Comparison of ENCODE assay signal across 8 mouse cellular contexts in genomic region chr1:105990138-105990821, GRCm38 (mm10). TPM values are rescaled to one million over a fixed set of nuclear protein-coding genes. Genes with fewer than 3 reads are reported as not detected.
DNase-seq lines count a peak whose midpoint lies in the region; ATAC-seq and TF ChIP-seq lines count a peak whose summit lies in the region.

TSS of gene Zcchc2 (plus strand) at chr1:105990406.

- no peaks in the 10 kb centered on the region for H3K9me3 ChIP-seq in ES-Bruce4 (replicated peaks; ENCODE audit: control insufficient read depth, insufficient read depth, low read length, poor library complexity, severe bottlenecking)
- H3K9me3 ChIP-seq in forebrain, embryonic 13.5 days (replicated peaks) = no peaks in the 10 kb centered on the region
- no peaks in the 10 kb centered on the region for H3K9me3 ChIP-seq in liver, postnatal 0 days (ENCODE audit: low read length)
- H3K9me3 ChIP-seq in neural tube, embryonic 14.5 days (ENCODE audit: control insufficient read depth, low read length) = no peaks in the 10 kb centered on the region

- WGBS in forebrain, embryonic 13.5 days = under 1% methylated on average over 44 of the region's 83 CpGs
- WGBS in large intestine, adult 2 months = 1% methylated on average over 82 of the region's 83 CpGs
- WGBS in liver, postnatal 0 days (ENCODE audit: insufficient replicate concordance) = 4% methylated on average over 67 of the region's 83 CpGs
- 1% methylated on average over 45 of the region's 83 CpGs for WGBS in neural tube, embryonic 14.5 days

- no peaks in the 10 kb centered on the region for H3K27me3 ChIP-seq in ES-Bruce4 (ENCODE audit: control insufficient read depth, insufficient read depth, low read length, poor library complexity, severe bottlenecking)
- H3K27me3 ChIP-seq in forebrain, embryonic 13.5 days = no peaks in the 10 kb centered on the region
- no peaks in the 10 kb centered on the region for H3K27me3 ChIP-seq in liver, postnatal 0 days (ENCODE audit: insufficient read depth, low read length)
- no peaks in the 10 kb centered on the region for H3K27me3 ChIP-seq in neural tube, embryonic 14.5 days (ENCODE audit: control insufficient read depth, insufficient read depth, low read length)

- peak within 1 kb of the TSS; percentile 29; the same call in 1 of the 2 replicates for H3K27ac ChIP-seq in ES-Bruce4 (ENCODE audit: insufficient read depth, low read length)
- peak within 1 kb of the TSS; percentile 93 for H3K27ac ChIP-seq in forebrain, embryonic 13.5 days
- H3K27ac ChIP-seq in liver, postnatal 0 days (ENCODE audit: low read depth) = peak within 1 kb of the TSS; percentile 99
- peak within 1 kb of the TSS; percentile 90 for H3K27ac ChIP-seq in neural tube, embryonic 14.5 days (ENCODE audit: low read depth, low read length)

- intact Hi-C loops in heart, postnatal 10 days (cut with DNase I) = no loop called here

- no peaks in the 10 kb centered on the region for H3K36me3 ChIP-seq in ES-Bruce4 (ENCODE audit: control insufficient read depth, insufficient read depth, low read length, poor library complexity, severe bottlenecking)
- no peaks in the 10 kb centered on the region for H3K36me3 ChIP-seq in forebrain, embryonic 13.5 days (ENCODE audit: poor library complexity, severe bottlenecking)
- H3K36me3 ChIP-seq in liver, postnatal 0 days (replicated peaks; ENCODE audit: insufficient read depth, low read length) = 0 out of 2 replicates have a peak, but pooled peaks cover 2% of the 10 kb centered on the region
- H3K36me3 ChIP-seq in neural tube, embryonic 14.5 days (ENCODE audit: control insufficient read depth, insufficient read depth, low read length) = no peaks in the 10 kb centered on the region

- peak within 1 kb of the TSS; percentile 88 for H3K9ac ChIP-seq in ES-Bruce4 (ENCODE audit: low read depth, poor library complexity, severe bottlenecking)
- peak within 1 kb of the TSS; percentile 91 for H3K9ac ChIP-seq in forebrain, embryonic 13.5 days
- peak within 1 kb of the TSS; percentile 89 for H3K9ac ChIP-seq in liver, postnatal 0 days (replicated peaks)
- H3K9ac ChIP-seq in neural tube, embryonic 14.5 days (replicated peaks; ENCODE audit: low read depth, low read length) = peak within 1 kb of the TSS; percentile 72

- DNase-seq in heart, postnatal 10 days = peak; percentile 99
- DNase-seq in large intestine, adult 2 months (ENCODE audit: low read depth, low spot score) = peak; percentile 89
- DNase-seq in liver, postnatal 0 days = peak; percentile 99
- DNase-seq in testis, postnatal 10 days (ENCODE audit: low spot score) = peak; percentile 99

- no peak for TF ChIP-seq CTCF in ES-Bruce4 (IDR thresholded peaks at IDR 0.05; ENCODE audit: low read depth, low read length)
- TF ChIP-seq CTCF in liver, postnatal 0 days (IDR thresholded peaks at IDR 0.05; ENCODE audit: low read depth) = no peak

- TF ChIP-seq POLR2A in ES-Bruce4 (IDR thresholded peaks at IDR 0.05; ENCODE audit: insufficient read depth, low read length) = peak; percentile 33

- peak within 1 kb of the TSS; percentile 100 for H3K4me2 ChIP-seq in forebrain, embryonic 13.5 days
- peak within 1 kb of the TSS; percentile 96 for H3K4me2 ChIP-seq in liver, postnatal 0 days (ENCODE audit: low read depth, low read length)
- H3K4me2 ChIP-seq in neural tube, embryonic 14.5 days (ENCODE audit: low read depth, low read length) = peak within 1 kb of the TSS; percentile 99

- H3K4me1 ChIP-seq in ES-Bruce4 (ENCODE audit: control insufficient read depth, insufficient read depth, low read length) = peaks cover 2% of the 10 kb centered on the region
- peaks cover 25% of the 10 kb centered on the region for H3K4me1 ChIP-seq in forebrain, embryonic 13.5 days
- peaks cover 21% of the 10 kb centered on the region for H3K4me1 ChIP-seq in liver, postnatal 0 days (ENCODE audit: insufficient read depth)
- peaks cover 18% of the 10 kb centered on the region for H3K4me1 ChIP-seq in neural tube, embryonic 14.5 days (ENCODE audit: control insufficient read depth, insufficient read depth, low read length)

- TF ChIP-seq EP300 in ES-Bruce4 (IDR thresholded peaks at IDR 0.05; ENCODE audit: insufficient read depth, low read depth, low read length) = no peak; the same call in 1 of the 2 replicates
- TF ChIP-seq EP300 in liver, postnatal 0 days (IDR thresholded peaks at IDR 0.05; ENCODE audit: low read depth) = no peak; the same call in 1 of the 2 replicates

- peak within 1 kb of the TSS; percentile 92 for H3K4me3 ChIP-seq in ES-Bruce4 (ENCODE audit: low read depth, low read length)
- H3K4me3 ChIP-seq in forebrain, embryonic 13.5 days = peak within 1 kb of the TSS; percentile 78
- peak within 1 kb of the TSS; percentile 89 for H3K4me3 ChIP-seq in liver, postnatal 0 days (ENCODE audit: low read depth, low read length)
- H3K4me3 ChIP-seq in neural tube, embryonic 14.5 days (ENCODE audit: low read depth, low read length) = peak within 1 kb of the TSS; percentile 58

- ATAC-seq in cerebellum, adult (ENCODE audit: insufficient number of reproducible peaks, low FRiP score, low TSS enrichment) = peak; percentile 91
- peak; percentile 97 for ATAC-seq in forebrain, embryonic 13.5 days
- ATAC-seq in liver, postnatal 0 days = peak; percentile 91
- peak; percentile 96 for ATAC-seq in neural tube, embryonic 14.5 days (ENCODE audit: low read depth)

RNA-seq across cellular contexts. Expression of gene Zcchc2, which starts in this region (rescaled TPM):
- 21.1 and 21.8 TPM in 2 replicates for polyA plus RNA-seq in ES-Bruce4 (2011; ENCODE audit: insufficient read depth, insufficient read length, low read depth, missing spikeins)
- polyA plus RNA-seq in forebrain, embryonic 13.5 days (2015; fragmentation: Nextera tagmentation; extraction: Ambion mirVana) = 1.7 and 1.8 TPM in 2 replicates
- total RNA-seq in heart, postnatal 10 days (2021) = 1 to 10 TPM; 8.8 to 9.1 TPM
- 7.5 and 11.0 TPM in 2 replicates for polyA plus RNA-seq in large intestine, adult 2 months (2012; rRNA removed)
- 1.4 and 1.6 TPM in 2 replicates for polyA plus RNA-seq in liver, postnatal 0 days (2015; fragmentation: Nextera tagmentation; extraction: Ambion mirVana)
- polyA plus RNA-seq in neural tube, embryonic 14.5 days (2014; fragmentation: Nextera tagmentation; extraction: Ambion mirVana) = 3.5 TPM in 2 replicates

Comparison
In these comparisons a context has a peak if more than half of its experiments do, and no peak if none do; other contexts are left out.
1. Peak in every context shown above with its lines: DNase-seq, ATAC-seq, H3K4me3 ChIP-seq and H3K27ac ChIP-seq.
2. H3K27ac ChIP-seq: peak in every context shown above with its lines; median percentile 99 in liver, postnatal 0 days; 93 in forebrain, embryonic 13.5 days; 90 in neural tube, embryonic 14.5 days; 29 in ES-Bruce4.